Mouse (Mus musculus): ENCODE results near the gene Psmd9. TPM values are rescaled to one million over a fixed set of nuclear protein-coding genes. Genes with fewer than 3 reads are reported as not detected.
"Not testable (repeated sequence)": the region's sequence is repeated elsewhere in the genome, so short reads cannot be mapped to it uniquely, and the experiment has no call there.

The Psmd9 gene
- total RNA-seq, 1 experiment from 2014 or later = 18.6 TPM

- no peak for ATAC-seq (ENCODE audit: extremely low read depth, insufficient number of reproducible peaks, low FRiP score, poor library complexity, severe bottlenecking)
These were observed 11.2 kb downstream of the Psmd9 start for GRCm38 (mm10) chr5:123180390-123180789.

GRCm38 (mm10) chr5:123181536-123181935, 12.3 kb downstream of the Psmd9 start:
- ATAC-seq (ENCODE audit: extremely low read depth, insufficient number of reproducible peaks, low FRiP score, poor library complexity, severe bottlenecking) = no peak

- ATAC-seq (ENCODE audit: extremely low read depth, insufficient number of reproducible peaks, low FRiP score, poor library complexity, severe bottlenecking) = no peak
These were observed 13.4 kb downstream of the Psmd9 start, which contains the start of gene Hpd for GRCm38 (mm10) chr5:123182651-123183050. TSS of gene Hpd (minus strand) at chr5:123182727.

GRCm38 (mm10) chr5:123185966-123186365, 16.8 kb downstream of the Psmd9 start:
- no peak for ATAC-seq (ENCODE audit: extremely low read depth, insufficient number of reproducible peaks, low FRiP score, poor library complexity, severe bottlenecking)

- ATAC-seq (ENCODE audit: extremely low read depth, insufficient number of reproducible peaks, low FRiP score, poor library complexity, severe bottlenecking) = no peak
These were observed 18.1 kb downstream of the Psmd9 start for GRCm38 (mm10) chr5:123187306-123187705.

GRCm38 (mm10) chr5:123190912-123191311, 21.7 kb downstream of the Psmd9 start:
- no peak for ATAC-seq (ENCODE audit: extremely low read depth, insufficient number of reproducible peaks, low FRiP score, poor library complexity, severe bottlenecking)

GRCm38 (mm10) chr5:123191427-123191826, 22.2 kb downstream of the Psmd9 start:
- ATAC-seq (ENCODE audit: extremely low read depth, insufficient number of reproducible peaks, low FRiP score, poor library complexity, severe bottlenecking) = no peak

- ATAC-seq (ENCODE audit: extremely low read depth, insufficient number of reproducible peaks, low FRiP score, poor library complexity, severe bottlenecking) = no peak
These were observed 23.5 kb downstream of the Psmd9 start for GRCm38 (mm10) chr5:123192606-123193150.

GRCm38 (mm10) chr5:123193436-123193835, 24.2 kb downstream of the Psmd9 start:
- no peak for ATAC-seq (ENCODE audit: extremely low read depth, insufficient number of reproducible peaks, low FRiP score, poor library complexity, severe bottlenecking)

GRCm38 (mm10) chr5:123194856-123195255, 25.6 kb downstream of the Psmd9 start:
- ATAC-seq (ENCODE audit: extremely low read depth, insufficient number of reproducible peaks, low FRiP score, poor library complexity, severe bottlenecking) = no peak

- ATAC-seq (ENCODE audit: extremely low read depth, insufficient number of reproducible peaks, low FRiP score, poor library complexity, severe bottlenecking) = no peak
These were observed 26.3 kb downstream of the Psmd9 start for GRCm38 (mm10) chr5:123195500-123196000.

GRCm38 (mm10) chr5:123196746-123197145, 27.5 kb downstream of the Psmd9 start:
- ATAC-seq (ENCODE audit: extremely low read depth, insufficient number of reproducible peaks, low FRiP score, poor library complexity, severe bottlenecking) = no peak

- ATAC-seq (ENCODE audit: extremely low read depth, insufficient number of reproducible peaks, low FRiP score, poor library complexity, severe bottlenecking) = no peak
These were observed 29.3 kb downstream of the Psmd9 start for GRCm38 (mm10) chr5:123198523-123198922.

GRCm38 (mm10) chr5:123200816-123201522, 31.8 kb downstream of the Psmd9 start:
- not testable (repeated sequence) for ATAC-seq (ENCODE audit: extremely low read depth, insufficient number of reproducible peaks, low FRiP score, poor library complexity, severe bottlenecking)

- ATAC-seq (ENCODE audit: extremely low read depth, insufficient number of reproducible peaks, low FRiP score, poor library complexity, severe bottlenecking) = no peak
These were observed 32.3 kb downstream of the Psmd9 start for GRCm38 (mm10) chr5:123201523-123201892.

- ATAC-seq (ENCODE audit: extremely low read depth, insufficient number of reproducible peaks, low FRiP score, poor library complexity, severe bottlenecking) = no peak
These were observed 32.8 kb downstream of the Psmd9 start for GRCm38 (mm10) chr5:123201987-123202386.

- not testable (repeated sequence) for ATAC-seq (ENCODE audit: extremely low read depth, insufficient number of reproducible peaks, low FRiP score, poor library complexity, severe bottlenecking)
These were observed 33.6 kb downstream of the Psmd9 start for GRCm38 (mm10) chr5:123202771-123203170.

GRCm38 (mm10) chr5:123203591-123203990, 34.4 kb downstream of the Psmd9 start:
- not testable (repeated sequence) for ATAC-seq (ENCODE audit: extremely low read depth, insufficient number of reproducible peaks, low FRiP score, poor library complexity, severe bottlenecking)

GRCm38 (mm10) chr5:123222346-123223050, 53.3 kb downstream of the Psmd9 start:
- not testable (repeated sequence) for ATAC-seq (ENCODE audit: extremely low read depth, insufficient number of reproducible peaks, low FRiP score, poor library complexity, severe bottlenecking)

GRCm38 (mm10) chr5:123223051-123223410, 53.8 kb downstream of the Psmd9 start:
- ATAC-seq (ENCODE audit: extremely low read depth, insufficient number of reproducible peaks, low FRiP score, poor library complexity, severe bottlenecking) = no peak
